Comparison of ENCODE assay signal across 8 mouse cellular contexts in the genomic region with DNA sequence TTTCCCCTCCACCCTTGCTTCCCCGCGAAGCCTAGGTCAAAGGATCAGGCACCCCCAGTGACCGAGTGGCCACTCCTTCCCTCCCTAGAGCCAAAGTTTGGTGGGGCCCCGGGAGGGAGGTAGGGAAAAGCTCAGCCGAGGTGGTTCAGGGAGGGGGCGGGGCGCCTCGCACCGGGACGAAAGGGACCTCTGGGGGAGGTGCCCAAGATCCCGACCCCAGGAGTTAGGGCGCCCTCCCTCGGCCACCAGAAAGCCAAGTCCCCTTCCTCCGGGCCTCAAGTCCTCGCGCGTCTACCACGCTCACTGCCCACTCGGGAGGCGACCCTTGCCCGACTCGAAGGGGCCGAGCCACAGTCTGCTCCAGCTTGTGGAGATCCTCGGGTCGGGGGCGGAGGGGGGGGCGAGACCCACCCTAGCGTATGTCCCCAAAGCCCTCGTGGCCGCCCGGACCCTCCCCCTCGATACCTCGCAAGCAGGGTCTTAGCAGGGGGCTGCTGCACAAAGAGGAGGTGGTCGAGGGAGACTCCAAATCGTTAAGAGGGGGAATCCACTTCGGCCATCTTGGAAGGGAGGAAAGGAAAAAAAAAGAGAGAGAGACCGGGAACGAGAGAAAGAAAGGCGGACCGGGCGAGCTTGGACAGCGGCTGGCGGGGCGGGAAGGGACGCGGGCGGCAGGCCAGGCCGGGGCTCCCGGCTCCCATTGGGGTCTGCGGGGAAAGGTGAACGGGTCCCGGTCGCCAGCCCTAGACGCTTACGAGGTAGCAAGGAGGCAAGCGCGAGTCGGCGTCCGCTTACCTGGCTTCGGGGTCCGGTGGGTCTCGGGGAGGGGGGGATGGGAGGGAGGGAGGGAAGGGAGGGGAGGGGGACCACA. TPM values are rescaled to one million over a fixed set of nuclear protein-coding genes. Genes with fewer than 3 reads are reported as not detected.
DNase-seq lines count a peak whose midpoint lies in the region; ATAC-seq lines count a peak whose summit lies in the region.

No protein-coding gene starts in this region.

- peak overlapping the region; percentile 91 for H3K4me2 ChIP-seq in forebrain, embryonic 13.5 days
- H3K4me2 ChIP-seq in limb, embryonic 12.5 days = peak overlapping the region; percentile 88
- peak overlapping the region; percentile 61 for H3K4me2 ChIP-seq in midbrain, embryonic 15.5 days

- peaks cover 65% of the 10 kb centered on the region for H3K4me1 ChIP-seq in forebrain, embryonic 13.5 days
- H3K4me1 ChIP-seq in hindbrain, embryonic 10.5 days (replicated peaks) = peaks cover 79% of the 10 kb centered on the region
- H3K4me1 ChIP-seq in limb, embryonic 12.5 days (replicated peaks) = peaks cover 60% of the 10 kb centered on the region
- peaks cover 57% of the 10 kb centered on the region for H3K4me1 ChIP-seq in midbrain, embryonic 15.5 days

- no peak; the same call in 1 of the 2 replicates for ATAC-seq in forebrain, embryonic 13.5 days
- no peak for ATAC-seq in limb, embryonic 12.5 days (ENCODE audit: insufficient number of reproducible peaks, insufficient read depth, low FRiP score, low TSS enrichment, low read depth)
- ATAC-seq in midbrain, embryonic 15.5 days (replicated peaks) = no peak

- H3K4me3 ChIP-seq in forebrain, embryonic 13.5 days = peak overlapping the region; percentile 68
- H3K4me3 ChIP-seq in hindbrain, embryonic 10.5 days = peak overlapping the region; percentile 85
- H3K4me3 ChIP-seq in limb, embryonic 12.5 days (replicated peaks) = peak overlapping the region; percentile 85
- peak overlapping the region; percentile 79 for H3K4me3 ChIP-seq in midbrain, embryonic 15.5 days

- peak overlapping the region; percentile 97 for H3K9ac ChIP-seq in forebrain, embryonic 13.5 days
- peak overlapping the region; percentile 91 for H3K9ac ChIP-seq in limb, embryonic 12.5 days (replicated peaks)
- H3K9ac ChIP-seq in midbrain, embryonic 15.5 days = peak overlapping the region; percentile 93

- H3K9me3 ChIP-seq in forebrain, embryonic 13.5 days (replicated peaks) = no peaks in the 10 kb centered on the region
- H3K9me3 ChIP-seq in hindbrain, embryonic 10.5 days = no peaks in the 10 kb centered on the region
- H3K9me3 ChIP-seq in limb, embryonic 12.5 days = no peaks in the 10 kb centered on the region
- H3K9me3 ChIP-seq in midbrain, embryonic 15.5 days = no peaks in the 10 kb centered on the region

- H3K27ac ChIP-seq in forebrain, embryonic 13.5 days = peak overlapping the region; percentile 97
- peak overlapping the region; percentile 99 for H3K27ac ChIP-seq in hindbrain, embryonic 10.5 days
- peak overlapping the region; percentile 97 for H3K27ac ChIP-seq in limb, embryonic 12.5 days
- H3K27ac ChIP-seq in midbrain, embryonic 15.5 days = peak overlapping the region; percentile 98

- H3K36me3 ChIP-seq in forebrain, embryonic 13.5 days (ENCODE audit: poor library complexity, severe bottlenecking) = no peaks in the 10 kb centered on the region
- peaks cover 10% of the 10 kb centered on the region; the same call in 1 of the 2 replicates for H3K36me3 ChIP-seq in hindbrain, embryonic 10.5 days
- H3K36me3 ChIP-seq in limb, embryonic 12.5 days = peaks cover 5% of the 10 kb centered on the region; the same call in 1 of the 2 replicates
- H3K36me3 ChIP-seq in midbrain, embryonic 15.5 days (replicated peaks) = no peaks in the 10 kb centered on the region

- H3K27me3 ChIP-seq in forebrain, embryonic 13.5 days = no peaks in the 10 kb centered on the region
- H3K27me3 ChIP-seq in hindbrain, embryonic 10.5 days (ENCODE audit: insufficient read depth, poor library complexity, severe bottlenecking) = no peaks in the 10 kb centered on the region
- no peaks in the 10 kb centered on the region for H3K27me3 ChIP-seq in limb, embryonic 12.5 days
- no peaks in the 10 kb centered on the region for H3K27me3 ChIP-seq in midbrain, embryonic 15.5 days (replicated peaks)

- WGBS in forebrain, embryonic 13.5 days = under 1% methylated on average over 60 of the region's 63 CpGs
- WGBS in hindbrain, embryonic 10.5 days = under 1% methylated on average over 63 of the region's 63 CpGs
- WGBS in limb, embryonic 12.5 days = under 1% methylated on average over 60 of the region's 63 CpGs
- WGBS in midbrain, embryonic 15.5 days = under 1% methylated on average over 60 of the region's 63 CpGs

- DNase-seq in layer of hippocampus, adult 11-12 months (ENCODE audit: low spot score) = peak; percentile 53
- no peak for DNase-seq in layer of hippocampus, adult 18-20 months (ENCODE audit: low spot score in 2 of 2)
- DNase-seq in brain, adult 2 months (ENCODE audit: low read depth, low spot score) = peak; percentile 73
- DNase-seq in hindbrain, embryonic 10.5 days (ENCODE audit: low spot score) = peak; percentile 86
- peak; percentile 40 for DNase-seq in thymus, postnatal 25 days

RNA-seq across cellular contexts. Expression of a gene that starts 1.3 kb away (rescaled TPM):
- total RNA-seq in layer of hippocampus, adult 18-20 months (2021) = 10 to 100 TPM; 21.7 to 24.6 TPM
- polyA plus RNA-seq in forebrain, embryonic 13.5 days (2015; fragmentation: Nextera tagmentation; extraction: Ambion mirVana) = 21.5 and 22.9 TPM in 2 replicates
- polyA plus RNA-seq in hindbrain, embryonic 10.5 days (2016; fragmentation: Nextera tagmentation; extraction: Ambion mirVana) = 15.6 and 17.0 TPM in 2 replicates
- polyA plus RNA-seq in limb, embryonic 12.5 days (2016; fragmentation: Nextera tagmentation; extraction: Ambion mirVana) = 20.2 and 20.3 TPM in 2 replicates
- polyA plus RNA-seq in midbrain, embryonic 15.5 days (2015; fragmentation: Nextera tagmentation; extraction: Ambion mirVana) = 23.1 TPM in 2 replicates

RNA-seq across cellular contexts. Expression of a gene that starts 4.2 kb away (rescaled TPM):
- total RNA-seq in layer of hippocampus, adult 18-20 months (2021) = 100 to 1,000 TPM; 124 to 128 TPM
- 559 and 571 TPM in 2 replicates for polyA plus RNA-seq in forebrain, embryonic 13.5 days (2015; fragmentation: Nextera tagmentation; extraction: Ambion mirVana)
- polyA plus RNA-seq in hindbrain, embryonic 10.5 days (2016; fragmentation: Nextera tagmentation; extraction: Ambion mirVana) = 642 and 643 TPM in 2 replicates
- 481 TPM in 2 replicates for polyA plus RNA-seq in limb, embryonic 12.5 days (2016; fragmentation: Nextera tagmentation; extraction: Ambion mirVana)
- 421 and 431 TPM in 2 replicates for polyA plus RNA-seq in midbrain, embryonic 15.5 days (2015; fragmentation: Nextera tagmentation; extraction: Ambion mirVana)

RNA-seq across cellular contexts. Expression of a gene that starts 13.3 kb away (rescaled TPM):
- 10 to 100 TPM; 51.3 to 52.0 TPM for total RNA-seq in layer of hippocampus, adult 18-20 months (2021)
- polyA plus RNA-seq in forebrain, embryonic 13.5 days (2015; fragmentation: Nextera tagmentation; extraction: Ambion mirVana) = 12.8 and 17.3 TPM in 2 replicates
- polyA plus RNA-seq in hindbrain, embryonic 10.5 days (2016; fragmentation: Nextera tagmentation; extraction: Ambion mirVana) = 18.3 and 24.0 TPM in 2 replicates
- 10.0 and 11.3 TPM in 2 replicates for polyA plus RNA-seq in limb, embryonic 12.5 days (2016; fragmentation: Nextera tagmentation; extraction: Ambion mirVana)
- polyA plus RNA-seq in midbrain, embryonic 15.5 days (2015; fragmentation: Nextera tagmentation; extraction: Ambion mirVana) = 21.6 and 26.4 TPM in 2 replicates

RNA-seq across cellular contexts. Expression of a gene that starts 35.8 kb away (rescaled TPM):
- total RNA-seq in layer of hippocampus, adult 18-20 months (2021) = 100 to 1,000 TPM; 122 to 137 TPM
- polyA plus RNA-seq in forebrain, embryonic 13.5 days (2015; fragmentation: Nextera tagmentation; extraction: Ambion mirVana) = 3.2 and 3.5 TPM in 2 replicates
- 2.1 and 2.2 TPM in 2 replicates for polyA plus RNA-seq in hindbrain, embryonic 10.5 days (2016; fragmentation: Nextera tagmentation; extraction: Ambion mirVana)
- polyA plus RNA-seq in limb, embryonic 12.5 days (2016; fragmentation: Nextera tagmentation; extraction: Ambion mirVana) = 2.8 and 2.9 TPM in 2 replicates
- polyA plus RNA-seq in midbrain, embryonic 15.5 days (2015; fragmentation: Nextera tagmentation; extraction: Ambion mirVana) = 3.9 and 4.4 TPM in 2 replicates

RNA-seq across cellular contexts. Expression of a gene that starts 45.5 kb away (rescaled TPM):
- total RNA-seq in layer of hippocampus, adult 18-20 months (2021) = 100 to 1,000 TPM; 114 to 115 TPM
- 3.5 and 4.2 TPM in 2 replicates for polyA plus RNA-seq in forebrain, embryonic 13.5 days (2015; fragmentation: Nextera tagmentation; extraction: Ambion mirVana)
- 1.8 and 2.0 TPM in 2 replicates for polyA plus RNA-seq in hindbrain, embryonic 10.5 days (2016; fragmentation: Nextera tagmentation; extraction: Ambion mirVana)
- polyA plus RNA-seq in limb, embryonic 12.5 days (2016; fragmentation: Nextera tagmentation; extraction: Ambion mirVana) = 2.2 and 2.7 TPM in 2 replicates
- polyA plus RNA-seq in midbrain, embryonic 15.5 days (2015; fragmentation: Nextera tagmentation; extraction: Ambion mirVana) = 4.3 and 4.9 TPM in 2 replicates

Comparison
In these comparisons a context has a peak if more than half of its experiments do, and no peak if none do; other contexts are left out.
1. DNase-seq: peak in layer of hippocampus, adult 11-12 months (single experiment), brain, adult 2 months (single experiment), hindbrain, embryonic 10.5 days (single experiment) and thymus, postnatal 25 days (single experiment); none in layer of hippocampus, adult 18-20 months (0 of 2).
2. Peak in every context shown above with its lines, with median percentiles within 50 percentile points of each other: H3K27ac ChIP-seq, H3K4me2 ChIP-seq, H3K4me3 ChIP-seq and H3K9ac ChIP-seq.